Mouse (Mus musculus): ENCODE results near the gene Gm17720.

Gene Gm17720

GRCm38 (mm10) chr8:110102653-110103052 is at the start of gene Gm17720:
Gene Gm17720, minus strand, starts transcription at chr8:110102753.
- no peak for DNase-seq (ENCODE audit: low read depth, low spot score)

GRCm38 (mm10) chr8:110145538-110145937 is 43.0 kb upstream of the Gm17720 start:
- DNase-seq (ENCODE audit: low read depth, low spot score) = peak; percentile 51

GRCm38 (mm10) chr8:110140770-110141169 is 38.2 kb upstream of the Gm17720 start:
- no peak for DNase-seq (ENCODE audit: low read depth, low spot score)

GRCm38 (mm10) chr8:110140156-110140555 is 37.6 kb upstream of the Gm17720 start:
- DNase-seq (ENCODE audit: low read depth, low spot score) = no peak

GRCm38 (mm10) chr8:110135515-110135914 is 33.0 kb upstream of the Gm17720 start:
- no peak for DNase-seq (ENCODE audit: low read depth, low spot score)

GRCm38 (mm10) chr8:110134236-110134635 is 31.7 kb upstream of the Gm17720 start:
- no peak for DNase-seq (ENCODE audit: low read depth, low spot score)

GRCm38 (mm10) chr8:110130537-110130936 is 28.0 kb upstream of the Gm17720 start:
- peak; percentile 70 for DNase-seq (ENCODE audit: low read depth, low spot score)

GRCm38 (mm10) chr8:110119715-110120114 is 17.2 kb upstream of the Gm17720 start:
- DNase-seq (ENCODE audit: low read depth, low spot score) = peak; percentile 11

- no peak for DNase-seq (ENCODE audit: low read depth, low spot score)
These were observed 877 bp downstream of the Gm17720 start for GRCm38 (mm10) chr8:110101676-110102075.

- no peak for DNase-seq (ENCODE audit: low read depth, low spot score)
These were observed 1.6 kb downstream of the Gm17720 start, which contains the start of gene Gm21964 for GRCm38 (mm10) chr8:110100907-110101306. Gene Gm21964, plus strand, starts transcription at chr8:110101207.

- no peak for DNase-seq (ENCODE audit: low read depth, low spot score)
These were observed 10.7 kb downstream of the Gm17720 start for GRCm38 (mm10) chr8:110091869-110092268.

- DNase-seq (ENCODE audit: low read depth, low spot score) = no peak
These were observed 20.0 kb downstream of the Gm17720 start for GRCm38 (mm10) chr8:110082416-110083105.

- DNase-seq (ENCODE audit: low read depth, low spot score) = peak; percentile 49
These were observed 23.0 kb downstream of the Gm17720 start, which contains the start of gene Zfp612 for GRCm38 (mm10) chr8:110079282-110080221. Gene Zfp612, plus strand, starts transcription at chr8:110079746.

GRCm38 (mm10) chr8:110074496-110074895 is 28.1 kb downstream of the Gm17720 start:
- no peak for DNase-seq (ENCODE audit: low read depth, low spot score)

- DNase-seq (ENCODE audit: low read depth, low spot score) = peak; percentile 61
These were observed 31.0 kb downstream of the Gm17720 start for GRCm38 (mm10) chr8:110071600-110071999.

- no peak for DNase-seq (ENCODE audit: low read depth, low spot score)
These were observed 32.8 kb downstream of the Gm17720 start for GRCm38 (mm10) chr8:110069706-110070105.

GRCm38 (mm10) chr8:110065676-110066075 is 36.9 kb downstream of the Gm17720 start:
- DNase-seq (ENCODE audit: low read depth, low spot score) = no peak

GRCm38 (mm10) chr8:110064606-110065365 is 37.8 kb downstream of the Gm17720 start:
- no peak for DNase-seq (ENCODE audit: low read depth, low spot score)

- no peak for DNase-seq (ENCODE audit: low read depth, low spot score)
These were observed 38.4 kb downstream of the Gm17720 start for GRCm38 (mm10) chr8:110064161-110064560.

- no peak for DNase-seq (ENCODE audit: low read depth, low spot score)
These were observed 44.3 kb downstream of the Gm17720 start for GRCm38 (mm10) chr8:110058207-110058606.

GRCm38 (mm10) chr8:110051208-110051607 is 51.3 kb downstream of the Gm17720 start:
- no peak for DNase-seq (ENCODE audit: low read depth, low spot score)

- no peak for DNase-seq (ENCODE audit: low read depth, low spot score)
These were observed 62.0 kb downstream of the Gm17720 start for GRCm38 (mm10) chr8:110040509-110040908.

All from retina, postnatal 7 days (tissue).